Mouse (Mus musculus): ENCODE measurements around the gene Jmjd6.

DNA sequence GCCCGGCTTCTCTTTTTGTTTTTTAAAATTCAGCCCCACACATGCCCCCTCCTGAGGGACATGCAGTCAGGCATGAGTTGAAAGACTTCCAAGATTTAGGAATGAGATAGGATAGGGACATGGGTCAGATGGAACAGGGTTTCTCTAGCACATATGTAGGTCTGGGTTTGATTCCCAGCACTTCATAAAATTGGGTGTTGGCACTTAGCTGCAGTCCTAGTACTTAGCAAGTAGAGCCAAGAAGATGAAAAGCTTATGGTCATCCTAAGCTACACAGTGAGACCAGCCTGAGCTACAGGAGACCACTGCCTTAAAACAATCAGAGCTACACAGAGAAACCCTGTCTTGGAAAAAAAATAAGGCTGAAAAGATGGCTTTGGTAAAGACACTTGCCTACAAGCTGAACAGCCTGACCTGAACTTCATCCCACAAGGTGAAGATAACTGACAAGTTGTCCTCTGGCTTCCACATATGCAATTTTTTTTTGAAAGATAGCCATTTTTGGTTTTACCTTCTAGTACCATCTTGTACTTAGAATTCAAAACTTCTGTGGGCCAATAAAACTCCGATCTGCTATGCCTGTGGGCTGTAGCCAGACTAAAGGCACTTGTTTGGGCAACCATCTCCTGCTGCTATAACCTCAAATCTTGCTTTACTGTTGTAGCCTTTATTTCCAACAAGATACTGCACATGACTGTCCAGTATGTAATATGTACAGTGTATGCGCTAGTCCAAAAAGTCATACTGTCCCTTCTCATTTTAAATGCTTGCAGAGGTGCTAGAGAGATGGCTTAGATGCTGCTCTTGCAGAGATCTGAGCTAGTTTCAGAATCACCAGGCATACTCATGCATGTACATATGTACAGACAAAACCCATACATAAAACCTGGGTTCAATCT is 4.2 kb upstream of the Jmjd6 start:
- TF ChIP-seq CTCF (IDR thresholded peaks at IDR 0.05; ENCODE audit: low read depth, low read length) (no peak), POLR2A (IDR thresholded peaks at IDR 0.05; ENCODE audit: borderline replicate concordance, low read depth, low read length) (no peak)
